Mouse (Mus musculus) olfactory bulb, adult 2 months (tissue): ENCODE measurements at regions not wholly inside any gene's neighbourhood (a gene's known extent, or its start where the extent isn't known, plus 50 kb on each side); places are given as distances from the start of the nearest gene placed in this dataset.

Source experiments
- CTCF ChIP-seq: fragments of 200-500 bp; IDR thresholded peaks from 2 replicates; pipeline ENCODE4 v1.5.1; 2012; ENCODE audit warnings: low read depth, mild to moderate bottlenecking, low read length, moderate library complexity; ENCODE audit not compliant: insufficient read depth
- POLR2A ChIP-seq: fragments of 200-500 bp; IDR thresholded peaks from 2 replicates; pipeline ENCODE4 v1.6.1; 2012; ENCODE audit warnings: mild to moderate bottlenecking, low read depth, low read length, moderate library complexity; ENCODE audit not compliant: insufficient read depth

DNA sequence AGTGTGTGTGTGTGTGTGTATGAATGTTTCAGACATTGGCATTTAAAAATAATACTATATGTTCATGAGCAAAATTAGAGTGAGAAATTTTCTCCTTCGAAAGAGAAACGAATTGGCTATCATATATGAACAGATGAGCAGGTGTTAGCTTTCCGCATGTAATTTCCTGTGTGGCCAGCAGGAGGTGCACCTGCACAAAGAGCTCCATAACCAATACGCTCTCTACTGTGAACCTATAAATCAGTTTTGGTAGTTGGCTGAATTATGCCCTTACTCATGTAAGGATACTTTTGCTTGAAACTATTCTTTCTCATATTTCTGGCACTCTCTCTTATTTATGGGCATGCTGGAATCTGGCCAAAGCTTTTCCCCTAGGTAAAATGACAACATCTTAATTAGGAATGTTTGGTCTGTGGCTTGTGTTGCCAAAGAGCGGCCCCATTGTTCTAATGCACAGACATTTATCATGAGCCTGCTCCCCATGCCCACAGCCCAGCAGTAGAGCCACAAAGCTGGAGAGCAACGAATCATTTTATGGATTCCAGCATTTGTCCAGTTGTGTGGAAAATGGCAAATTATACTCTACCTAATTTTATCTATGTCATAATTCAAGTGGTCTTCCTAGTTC is 1303.8 kb upstream of the Sel1l start:
- TF ChIP-seq CTCF = no peak
- TF ChIP-seq POLR2A = no peak
